Mouse (Mus musculus) C2C12 (cell line): ENCODE data around the gene Mipep.

ENCODE experiments used
- CEBPB ChIP-seq: IDR thresholded peaks from one replicate; pipeline ENCODE4 v1.6.1; 2011; ENCODE audit warnings: low read depth, mild to moderate bottlenecking, control low read depth, moderate library complexity
- CTCF ChIP-seq: IDR thresholded peaks from one replicate; pipeline ENCODE4 v1.5.1; 2011; ENCODE audit not compliant: control insufficient read depth, insufficient read depth, insufficient read length
- MAX ChIP-seq: IDR thresholded peaks from one replicate; pipeline ENCODE4 v1.6.1; 2011; ENCODE audit warnings: mild to moderate bottlenecking, control low read depth
- USF1 ChIP-seq: IDR thresholded peaks from one replicate; pipeline ENCODE4 v1.6.1; 2011; ENCODE audit warnings: low read depth, mild to moderate bottlenecking, control low read depth, moderate library complexity

- TF ChIP-seq CTCF (no peak), CEBPB (no peak), MAX (no peak), USF1 (no peak)
Measured at GRCm38 (mm10) chr14:60882681-60883080, 98.3 kb downstream of the Mipep start.
